Mouse (Mus musculus): ENCODE data around the gene Birc7. TPM values are rescaled to one million over a fixed set of nuclear protein-coding genes. Genes with fewer than 3 reads are reported as not detected.

Birc7 gene
- not detected for polyA plus RNA-seq (2014; fragmentation: Illumina TruSeq; extraction: RNeasy Lipid Tissue Mini Kit (QIAGEN cat#74804); ENCODE audit: low replicate concordance)

GRCm38 (mm10) chr2:180928723-180929122, at the start of gene Birc7:
Gene Birc7, plus strand, starts transcription at chr2:180929023.

GRCm38 (mm10) chr2:180920810-180921400, 7.9 kb upstream of the Birc7 start, which contains the start of gene Ythdf1:
Gene Ythdf1, minus strand, starts transcription at chr2:180920949.

GRCm38 (mm10) chr2:180954061-180955047, 25.5 kb downstream of the Birc7 start, which contains the start of gene Nkain4:
Gene Nkain4, minus strand, starts transcription at chr2:180954699.

GRCm38 (mm10) chr2:180967010-180967763, 38.4 kb downstream of the Birc7 start, which contains the start of gene Arfgap1:
Gene Arfgap1, plus strand, starts transcription at chr2:180967225.

Other genes starting within 250 kb of the Birc7 start
- gene Dido1, start 219.0 kb upstream of the Birc7 start, polyA plus RNA-seq (2014; fragmentation: Illumina TruSeq; extraction: RNeasy Lipid Tissue Mini Kit (QIAGEN cat#74804); ENCODE audit: low replicate concordance) = 28.1 TPM
- 45.2 TPM for gene Gid8, start 218.9 kb upstream of the Birc7 start, polyA plus RNA-seq (2014; fragmentation: Illumina TruSeq; extraction: RNeasy Lipid Tissue Mini Kit (QIAGEN cat#74804); ENCODE audit: low replicate concordance)
- 0.19 TPM for gene Slc17a9, start 203.8 kb upstream of the Birc7 start, polyA plus RNA-seq (2014; fragmentation: Illumina TruSeq; extraction: RNeasy Lipid Tissue Mini Kit (QIAGEN cat#74804); ENCODE audit: low replicate concordance)
- not detected for gene Bhlhe23, start 152.1 kb upstream of the Birc7 start, polyA plus RNA-seq (2014; fragmentation: Illumina TruSeq; extraction: RNeasy Lipid Tissue Mini Kit (QIAGEN cat#74804); ENCODE audit: low replicate concordance)
- 37.1 TPM for gene Ythdf1, start 8.1 kb upstream of the Birc7 start, polyA plus RNA-seq (2014; fragmentation: Illumina TruSeq; extraction: RNeasy Lipid Tissue Mini Kit (QIAGEN cat#74804); ENCODE audit: low replicate concordance)
- gene Nkain4, start 25.7 kb downstream of the Birc7 start, polyA plus RNA-seq (2014; fragmentation: Illumina TruSeq; extraction: RNeasy Lipid Tissue Mini Kit (QIAGEN cat#74804); ENCODE audit: low replicate concordance) = not detected
- 3.7 TPM for gene Arfgap1, start 38.2 kb downstream of the Birc7 start, polyA plus RNA-seq (2014; fragmentation: Illumina TruSeq; extraction: RNeasy Lipid Tissue Mini Kit (QIAGEN cat#74804); ENCODE audit: low replicate concordance)
- gene Col20a1, start 57.5 kb downstream of the Birc7 start, polyA plus RNA-seq (2014; fragmentation: Illumina TruSeq; extraction: RNeasy Lipid Tissue Mini Kit (QIAGEN cat#74804); ENCODE audit: low replicate concordance) = 0.11 TPM
- not detected for gene Chrna4, start 114.5 kb downstream of the Birc7 start, polyA plus RNA-seq (2014; fragmentation: Illumina TruSeq; extraction: RNeasy Lipid Tissue Mini Kit (QIAGEN cat#74804); ENCODE audit: low replicate concordance)
- 0.19 TPM for gene Kcnq2, start 206.3 kb downstream of the Birc7 start, polyA plus RNA-seq (2014; fragmentation: Illumina TruSeq; extraction: RNeasy Lipid Tissue Mini Kit (QIAGEN cat#74804); ENCODE audit: low replicate concordance)
- gene Eef1a2, start 228.0 kb downstream of the Birc7 start, polyA plus RNA-seq (2014; fragmentation: Illumina TruSeq; extraction: RNeasy Lipid Tissue Mini Kit (QIAGEN cat#74804); ENCODE audit: low replicate concordance) = not detected

All from small intestine, adult 10 weeks (tissue).